Mouse (Mus musculus): Measurements from ENCODE around the gene Numbl.

DNA sequence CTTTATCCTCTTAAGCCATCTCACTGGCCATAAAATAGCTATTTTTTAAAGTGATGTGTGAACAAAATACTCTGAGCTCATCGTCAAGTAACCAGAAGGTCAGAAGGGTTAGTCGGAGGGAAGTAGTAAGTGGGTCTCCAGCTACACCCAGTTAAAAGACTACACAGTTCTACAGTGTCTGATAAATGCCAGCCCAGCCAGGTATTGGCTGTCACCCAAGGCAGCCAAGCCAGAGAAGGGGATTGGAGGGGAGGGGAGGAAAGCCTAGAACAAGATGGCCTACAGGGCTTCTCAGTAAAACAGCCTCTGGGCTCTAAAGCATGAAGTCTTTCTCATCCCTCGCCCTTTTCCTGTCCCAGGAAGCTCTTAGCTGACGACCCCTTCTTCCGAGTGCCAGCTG is 8.3 kb upstream of the Numbl start:
- TF ChIP-seq CTCF (IDR thresholded peaks at IDR 0.05; ENCODE audit: low read depth) (no peak), EP300 (IDR thresholded peaks at IDR 0.05; ENCODE audit: low read depth) (no peak)

Measured in heart, postnatal 0 days (tissue).